Mouse (Mus musculus): ENCODE measurements around the gene Matn3.

GRCm38 (mm10) chr12:8947714-8948464, at the start of gene Matn3:
- TF ChIP-seq CTCF (IDR thresholded peaks at IDR 0.05; ENCODE audit: low read depth, low read length) (no peak), TAL1 (conservative IDR thresholded peaks at IDR 0.05; ENCODE audit: low read depth, low read length) (no peak), GATA1 (IDR thresholded peaks at IDR 0.05; ENCODE audit: borderline replicate concordance, low read length) (no peak), POLR2AphosphoS5 (IDR thresholded peaks at IDR 0.05; ENCODE audit: insufficient replicate concordance, low read depth, low read length) (no peak)
